Mouse (Mus musculus): ENCODE results near the gene Tm9sf4. TPM values are rescaled to one million over a fixed set of nuclear protein-coding genes. Genes with fewer than 3 reads are reported as not detected.
A peak's percentile ranks its signal among the peaks of the same experiment; 100 is the strongest.

Gene Tm9sf4
- total and polyA plus RNA-seq, 2 experiments from 2014 or later: 61.4 to 80.0 TPM

DNA sequence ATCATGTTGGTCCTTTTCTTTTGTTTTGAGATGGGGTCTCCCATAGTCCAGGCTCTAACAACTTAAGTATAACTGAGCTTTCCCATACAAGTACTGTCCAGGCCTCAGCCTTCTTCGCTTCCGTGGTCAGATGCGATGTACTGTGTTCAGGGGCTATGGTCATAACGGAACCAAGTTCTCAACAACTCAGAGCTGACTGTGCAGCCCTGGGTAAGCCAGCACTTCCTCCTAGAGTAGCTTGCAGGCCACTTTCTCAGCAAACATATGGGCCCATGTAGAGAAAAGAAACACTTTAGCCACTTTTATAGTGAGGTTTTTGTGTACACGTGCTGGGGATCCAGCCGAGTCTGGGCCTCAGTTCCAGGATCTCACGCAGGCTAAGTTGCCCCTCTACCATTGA lies 38.4 kb upstream of the Tm9sf4 start:
- Histone ChIP-seq H3K9me3 (ENCODE audit: low read length) (no peaks in the 10 kb centered on the region), H3K9ac (replicated peaks; ENCODE audit: low read length) (no peak overlapping the region), H3K4me1 (ENCODE audit: insufficient read depth, low read length) (no peaks in the 10 kb centered on the region), H3K4me2 (ENCODE audit: low read depth, low read length) (no peak overlapping the region), H3K4me3 (ENCODE audit: low read length) (no peak overlapping the region), H3K27me3 (ENCODE audit: insufficient read depth, low read length) (no peaks in the 10 kb centered on the region), H3K36me3 (ENCODE audit: insufficient read depth, low read length) (no peaks in the 10 kb centered on the region), H3K27ac (no peak overlapping the region)
- no peak for ATAC-seq
- TF ChIP-seq CTCF (IDR thresholded peaks at IDR 0.05; ENCODE audit: low read depth): no peak
- no peak for DNase-seq (ENCODE audit: low spot score)
- 89% methylated on average over 7 of the region's 7 CpGs for WGBS

DNA sequence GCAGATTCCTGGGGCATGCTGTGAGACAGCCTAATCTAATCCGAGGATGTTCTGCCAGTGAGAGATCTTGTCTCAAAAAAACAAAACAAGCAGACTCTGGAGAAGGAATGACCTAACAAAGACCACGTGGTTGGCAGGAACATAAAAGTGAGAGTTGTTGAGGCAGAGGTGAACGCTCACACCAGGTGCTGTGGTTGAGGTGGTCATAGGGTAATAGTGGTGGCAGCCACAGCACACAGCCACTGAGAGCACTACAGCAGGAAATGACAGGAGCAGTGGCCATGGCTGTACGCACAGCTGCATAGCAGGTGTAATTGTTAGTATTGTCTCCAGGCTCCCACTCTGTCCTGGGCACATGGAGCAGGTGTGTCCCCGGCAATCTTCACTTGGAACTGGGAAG lies 35.2 kb upstream of the Tm9sf4 start:
- no peaks in the 10 kb centered on the region for H3K36me3 ChIP-seq (ENCODE audit: insufficient read depth, low read length)
- H3K4me1 ChIP-seq (ENCODE audit: insufficient read depth, low read length): no peaks in the 10 kb centered on the region
- no peak overlapping the region for H3K4me3 ChIP-seq (ENCODE audit: low read length)
- no peaks in the 10 kb centered on the region for H3K27me3 ChIP-seq (ENCODE audit: insufficient read depth, low read length)
- DNase-seq (ENCODE audit: low spot score): no peak
- H3K27ac ChIP-seq: no peak overlapping the region
- TF ChIP-seq CTCF (IDR thresholded peaks at IDR 0.05; ENCODE audit: low read depth): no peak
- 63% methylated on average over 5 of the region's 5 CpGs for WGBS
- no peak for ATAC-seq
- no peaks in the 10 kb centered on the region for H3K9me3 ChIP-seq (ENCODE audit: low read length)
- H3K9ac ChIP-seq (replicated peaks; ENCODE audit: low read length): no peak overlapping the region
- H3K4me2 ChIP-seq (ENCODE audit: low read depth, low read length): no peak overlapping the region

GRCm38 (mm10) chr2:153131019-153131418 lies 30.1 kb upstream of the Tm9sf4 start:
- no peaks in the 10 kb centered on the region for H3K4me1 ChIP-seq (ENCODE audit: insufficient read depth, low read length)
- no peak overlapping the region for H3K27ac ChIP-seq
- H3K36me3 ChIP-seq (ENCODE audit: insufficient read depth, low read length): no peaks in the 10 kb centered on the region
- DNase-seq (ENCODE audit: low spot score) (no peak), ATAC-seq (no peak)
- no peak overlapping the region for H3K4me2 ChIP-seq (ENCODE audit: low read depth, low read length)
- no peak overlapping the region for H3K4me3 ChIP-seq (ENCODE audit: low read length)
- H3K9ac ChIP-seq (replicated peaks; ENCODE audit: low read length): no peak overlapping the region
- peak; percentile 54 for TF ChIP-seq CTCF (IDR thresholded peaks at IDR 0.05; ENCODE audit: low read depth)
- no peaks in the 10 kb centered on the region for H3K9me3 ChIP-seq (ENCODE audit: low read length)
- H3K27me3 ChIP-seq (ENCODE audit: insufficient read depth, low read length): no peaks in the 10 kb centered on the region
- WGBS: 15% methylated on average over 6 of the region's 6 CpGs

DNA sequence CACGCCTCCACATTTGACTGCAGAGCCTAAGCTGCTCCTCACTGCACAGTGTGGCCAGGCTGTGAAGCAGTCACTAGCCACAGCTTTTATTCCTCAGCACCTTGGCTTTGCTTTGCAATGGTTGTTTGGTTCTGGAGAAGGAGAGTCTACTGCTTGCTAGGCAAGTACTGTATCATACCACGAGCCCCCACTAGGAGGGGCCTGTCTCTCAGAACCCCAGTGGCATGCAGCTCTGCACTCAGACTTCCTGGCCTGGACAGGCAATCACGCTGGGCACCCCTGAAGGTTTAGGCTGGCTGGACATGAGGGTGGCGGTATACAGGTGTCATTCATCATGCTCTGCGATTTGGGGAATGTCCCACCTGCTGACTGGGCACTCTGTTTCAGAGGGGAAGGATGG lies 26.9 kb upstream of the Tm9sf4 start:
- Histone ChIP-seq H3K27me3 (ENCODE audit: insufficient read depth, low read length) (no peaks in the 10 kb centered on the region), H3K4me2 (ENCODE audit: low read depth, low read length) (no peak overlapping the region), H3K9ac (replicated peaks; ENCODE audit: low read length) (no peak overlapping the region), H3K4me1 (ENCODE audit: insufficient read depth, low read length) (no peaks in the 10 kb centered on the region), H3K36me3 (ENCODE audit: insufficient read depth, low read length) (no peaks in the 10 kb centered on the region), H3K9me3 (ENCODE audit: low read length) (no peaks in the 10 kb centered on the region), H3K27ac (no peak overlapping the region), H3K4me3 (ENCODE audit: low read length) (no peak overlapping the region)
- ATAC-seq (0 out of 2 replicates have a peak, but pooled peaks have one; percentile 15), DNase-seq (ENCODE audit: low spot score) (no peak)
- TF ChIP-seq CTCF (IDR thresholded peaks at IDR 0.05; ENCODE audit: low read depth): peak; percentile 50
- WGBS: 35% methylated on average over 5 of the region's 5 CpGs

DNA sequence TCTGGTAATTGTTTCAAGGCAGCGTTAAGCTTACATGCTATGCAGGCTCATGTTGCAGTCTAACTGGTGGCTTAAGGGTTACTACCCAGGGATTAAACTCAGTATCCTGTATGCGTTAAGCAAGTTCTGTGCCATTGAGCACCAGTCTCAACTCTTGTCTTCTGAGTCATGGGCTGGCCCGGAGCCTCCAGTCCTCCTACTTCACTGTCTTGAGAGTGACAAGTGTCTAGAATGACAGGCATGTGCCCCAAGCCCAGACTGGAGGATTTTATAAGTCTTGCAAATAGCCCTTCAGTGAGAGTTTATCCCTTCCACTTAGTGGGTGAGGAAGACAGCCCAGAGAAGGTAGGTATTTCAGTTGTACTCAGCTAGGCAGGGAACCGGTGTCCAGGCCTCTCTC lies 24.9 kb upstream of the Tm9sf4 start:
- no peak for DNase-seq (ENCODE audit: low spot score)
- Histone ChIP-seq H3K36me3 (ENCODE audit: insufficient read depth, low read length) (no peaks in the 10 kb centered on the region), H3K4me2 (ENCODE audit: low read depth, low read length) (no peak overlapping the region), H3K4me3 (ENCODE audit: low read length) (no peak overlapping the region), H3K4me1 (ENCODE audit: insufficient read depth, low read length) (no peaks in the 10 kb centered on the region; the same call in 1 of the 2 replicates), H3K9ac (replicated peaks; ENCODE audit: low read length) (no peak overlapping the region), H3K9me3 (ENCODE audit: low read length) (no peaks in the 10 kb centered on the region), H3K27ac (no peak overlapping the region), H3K27me3 (ENCODE audit: insufficient read depth, low read length) (no peaks in the 10 kb centered on the region)
- ATAC-seq: no peak
- TF ChIP-seq CTCF (IDR thresholded peaks at IDR 0.05; ENCODE audit: low read depth): no peak
- WGBS: 74% methylated on average over 4 of the region's 4 CpGs

GRCm38 (mm10) chr2:153139158-153139557 lies 21.9 kb upstream of the Tm9sf4 start:
- Histone ChIP-seq H3K4me2 (ENCODE audit: low read depth, low read length) (no peak overlapping the region), H3K4me1 (ENCODE audit: insufficient read depth, low read length) (no peaks in the 10 kb centered on the region; the same call in 1 of the 2 replicates), H3K9ac (replicated peaks; ENCODE audit: low read length) (no peak overlapping the region), H3K27me3 (ENCODE audit: insufficient read depth, low read length) (no peaks in the 10 kb centered on the region), H3K36me3 (ENCODE audit: insufficient read depth, low read length) (no peaks in the 10 kb centered on the region), H3K9me3 (ENCODE audit: low read length) (no peaks in the 10 kb centered on the region), H3K27ac (no peak overlapping the region), H3K4me3 (ENCODE audit: low read length) (no peak overlapping the region)
- no peak for TF ChIP-seq CTCF (IDR thresholded peaks at IDR 0.05; ENCODE audit: low read depth)
- DNase-seq (ENCODE audit: low spot score): no peak
- WGBS: 85% methylated on average over 7 of the region's 7 CpGs
- no peak for ATAC-seq

DNA sequence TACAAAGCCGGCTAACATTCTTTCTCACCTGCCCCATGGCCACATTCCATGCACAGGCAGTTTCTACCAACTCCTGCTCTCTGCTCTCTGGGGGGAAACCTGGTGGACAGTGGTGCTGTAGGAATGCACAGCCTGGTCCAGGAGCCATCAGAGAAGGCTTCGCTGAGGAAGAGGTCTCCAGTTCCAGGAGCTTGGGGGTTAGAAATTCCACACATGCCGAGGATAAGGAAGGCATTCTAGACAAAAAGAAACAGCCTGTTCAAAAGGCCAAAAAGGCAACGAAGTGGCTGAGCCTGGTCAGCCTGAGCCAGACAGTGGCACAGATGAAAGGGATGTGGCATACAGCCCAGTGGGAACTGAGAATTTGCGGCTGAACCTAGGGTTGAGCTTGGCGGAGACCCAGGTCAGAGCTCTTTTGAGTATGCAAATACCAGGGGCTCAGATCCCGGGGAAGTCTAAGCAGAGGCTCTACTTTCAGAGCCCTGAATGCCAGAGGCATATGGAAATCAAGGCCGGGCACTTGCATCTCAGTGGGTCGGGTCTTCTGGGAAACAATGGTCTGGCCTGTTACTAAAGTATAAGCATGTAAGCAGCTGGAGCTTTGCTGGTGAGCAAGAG lies 21.0 kb upstream of the Tm9sf4 start:
- peak; percentile 68 for ATAC-seq
- H3K27me3 ChIP-seq (ENCODE audit: insufficient read depth, low read length): no peaks in the 10 kb centered on the region
- no peak overlapping the region for H3K9ac ChIP-seq (replicated peaks; ENCODE audit: low read length)
- peak; percentile 83 for DNase-seq (ENCODE audit: low spot score)
- H3K9me3 ChIP-seq (ENCODE audit: low read length): no peaks in the 10 kb centered on the region
- no peak overlapping the region; the same call in 1 of the 2 replicates for H3K27ac ChIP-seq
- no peaks in the 10 kb centered on the region; the same call in 1 of the 2 replicates for H3K4me1 ChIP-seq (ENCODE audit: insufficient read depth, low read length)
- TF ChIP-seq CTCF (IDR thresholded peaks at IDR 0.05; ENCODE audit: low read depth): no peak
- H3K4me3 ChIP-seq (ENCODE audit: low read length): no peak overlapping the region
- H3K36me3 ChIP-seq (ENCODE audit: insufficient read depth, low read length): no peaks in the 10 kb centered on the region
- 11% methylated on average over 9 of the region's 9 CpGs for WGBS
- H3K4me2 ChIP-seq (ENCODE audit: low read depth, low read length): no peak overlapping the region
